Mouse (Mus musculus) lung, adult 2 months (tissue): ENCODE data around the gene Ecel1.

Source experiments
- CTCF ChIP-seq: fragments of 200-500 bp; IDR thresholded peaks from 2 replicates; pipeline ENCODE4 v1.5.1; 2011; ENCODE audit warnings: mild to moderate bottlenecking, low read length, control low read depth; ENCODE audit not compliant: insufficient read depth
- POLR2A ChIP-seq: fragments of 200-500 bp; IDR thresholded peaks from 2 replicates; pipeline ENCODE4 v1.6.1; 2011; ENCODE audit warnings: low read depth, mild to moderate bottlenecking, control low read depth, low read length, borderline replicate concordance; ENCODE audit errors: extremely low read depth

- TF ChIP-seq CTCF (no peak), POLR2A (no peak)
Observed at GRCm38 (mm10) chr1:87183013-87183412, 26.7 kb upstream of the Ecel1 start, which contains the start of gene Prss56.
